Mouse (Mus musculus) liver (tissue): ENCODE measurements around the gene Myo9b.
"Not testable (repeated sequence)": the region's sequence is repeated elsewhere in the genome, so short reads cannot be mapped to it uniquely, and the experiment has no call there.

ENCODE experiments used
- DNase-seq: peaks from one replicate; pipeline ENCODE4 v3.0.0-alpha.2; 2020; ENCODE audit warnings: mixed read lengths

Gene Myo9b

GRCm38 (mm10) chr8:71297439-71297838, 24.9 kb downstream of the Myo9b start:
- no peak for DNase-seq

GRCm38 (mm10) chr8:71299716-71300115, 27.2 kb downstream of the Myo9b start:
- DNase-seq, result no peak

- DNase-seq, result no peak
Observed at GRCm38 (mm10) chr8:71302788-71303187, 30.3 kb downstream of the Myo9b start.

GRCm38 (mm10) chr8:71303632-71304031, 31.1 kb downstream of the Myo9b start:
- DNase-seq, result no peak

GRCm38 (mm10) chr8:71305988-71306387, 33.5 kb downstream of the Myo9b start:
- no peak for DNase-seq

GRCm38 (mm10) chr8:71307371-71307770, 34.9 kb downstream of the Myo9b start:
- DNase-seq, result no peak

- no peak for DNase-seq
Observed at GRCm38 (mm10) chr8:71307913-71308312, 35.4 kb downstream of the Myo9b start.

- DNase-seq, result no peak
Observed at GRCm38 (mm10) chr8:71310446-71310845, 37.9 kb downstream of the Myo9b start.

GRCm38 (mm10) chr8:71312700-71313099, 40.2 kb downstream of the Myo9b start:
- no peak for DNase-seq

GRCm38 (mm10) chr8:71313951-71314350, 41.4 kb downstream of the Myo9b start:
- peak; percentile 63 for DNase-seq

GRCm38 (mm10) chr8:71315972-71316371, 43.5 kb downstream of the Myo9b start:
- no peak for DNase-seq

GRCm38 (mm10) chr8:71316486-71317031, 44.0 kb downstream of the Myo9b start:
- peak; percentile 44 for DNase-seq

GRCm38 (mm10) chr8:71318610-71319009, 46.1 kb downstream of the Myo9b start:
- not testable (repeated sequence) for DNase-seq

GRCm38 (mm10) chr8:71319760-71320159, 47.2 kb downstream of the Myo9b start:
- DNase-seq, result not testable (repeated sequence)

GRCm38 (mm10) chr8:71322939-71323338, 50.4 kb downstream of the Myo9b start:
- DNase-seq, result no peak

- peak; percentile 42 for DNase-seq
Observed at GRCm38 (mm10) chr8:71324848-71325247, 52.3 kb downstream of the Myo9b start.

- DNase-seq, result not testable (repeated sequence)
Observed at GRCm38 (mm10) chr8:71337834-71338233, 65.3 kb downstream of the Myo9b start.

GRCm38 (mm10) chr8:71340625-71341024, 68.1 kb downstream of the Myo9b start:
- DNase-seq, result peak; percentile 53

- no peak for DNase-seq
Observed at GRCm38 (mm10) chr8:71346581-71346980, 74.1 kb downstream of the Myo9b start.

GRCm38 (mm10) chr8:71351117-71351516, 78.6 kb downstream of the Myo9b start:
- DNase-seq, result no peak

- DNase-seq, result no peak
Observed at GRCm38 (mm10) chr8:71351520-71351919, 79.0 kb downstream of the Myo9b start.

- no peak for DNase-seq
Observed at GRCm38 (mm10) chr8:71358026-71358425, 85.5 kb downstream of the Myo9b start.

GRCm38 (mm10) chr8:71366771-71367528, 94.4 kb downstream of the Myo9b start, which contains the start of gene Use1:
Gene Use1, plus strand, starts transcription at chr8:71366848.
- peak; percentile 93 for DNase-seq

- no peak for DNase-seq
Observed at GRCm38 (mm10) chr8:71367529-71368176, 95.1 kb downstream of the Myo9b start.
